Mouse (Mus musculus): ENCODE results near the gene Cyp2b23.
"Not testable (repeated sequence)": the region's sequence is repeated elsewhere in the genome, so short reads cannot be mapped to it uniquely, and the experiment has no call there.

Gene Cyp2b23

GRCm38 (mm10) chr7:26686337-26686736 lies at the start of gene Cyp2b23:
Gene Cyp2b23, minus strand, starts transcription at chr7:26686437.
- no peak for DNase-seq

- no peak for DNase-seq
Observed at GRCm38 (mm10) chr7:26711061-26711460, 24.8 kb upstream of the Cyp2b23 start.

- peak in 1 of 2 experiments; percentile 8 for DNase-seq
Observed at GRCm38 (mm10) chr7:26707061-26707460, 20.8 kb upstream of the Cyp2b23 start.

- peak; percentile 7 to 13 for DNase-seq
Observed at GRCm38 (mm10) chr7:26706191-26706590, 20.0 kb upstream of the Cyp2b23 start.

- DNase-seq, result no peak
Observed at GRCm38 (mm10) chr7:26700151-26700550, 13.9 kb upstream of the Cyp2b23 start.

- no peak for DNase-seq
Observed at GRCm38 (mm10) chr7:26685713-26686112, 524 bp downstream of the Cyp2b23 start.

GRCm38 (mm10) chr7:26667466-26667865 lies 18.8 kb downstream of the Cyp2b23 start:
- DNase-seq, result not testable (repeated sequence)

GRCm38 (mm10) chr7:26666011-26666410 lies 20.2 kb downstream of the Cyp2b23 start:
- no peak for DNase-seq

GRCm38 (mm10) chr7:26618364-26618763 lies 67.9 kb downstream of the Cyp2b23 start, which contains the start of gene Vmn1r185:
Gene Vmn1r185, minus strand, starts transcription at chr7:26618464.
- DNase-seq, result not testable (repeated sequence)

Measured in kidney, postnatal 36 days (tissue).